Mouse (Mus musculus): ENCODE results near the gene Nyap1. TPM values are rescaled to one million over a fixed set of nuclear protein-coding genes. Genes with fewer than 3 reads are reported as not detected.

Nyap1 gene
- polyA plus RNA-seq, 1 experiment from 2014 or later, result 1.9 TPM

DNA sequence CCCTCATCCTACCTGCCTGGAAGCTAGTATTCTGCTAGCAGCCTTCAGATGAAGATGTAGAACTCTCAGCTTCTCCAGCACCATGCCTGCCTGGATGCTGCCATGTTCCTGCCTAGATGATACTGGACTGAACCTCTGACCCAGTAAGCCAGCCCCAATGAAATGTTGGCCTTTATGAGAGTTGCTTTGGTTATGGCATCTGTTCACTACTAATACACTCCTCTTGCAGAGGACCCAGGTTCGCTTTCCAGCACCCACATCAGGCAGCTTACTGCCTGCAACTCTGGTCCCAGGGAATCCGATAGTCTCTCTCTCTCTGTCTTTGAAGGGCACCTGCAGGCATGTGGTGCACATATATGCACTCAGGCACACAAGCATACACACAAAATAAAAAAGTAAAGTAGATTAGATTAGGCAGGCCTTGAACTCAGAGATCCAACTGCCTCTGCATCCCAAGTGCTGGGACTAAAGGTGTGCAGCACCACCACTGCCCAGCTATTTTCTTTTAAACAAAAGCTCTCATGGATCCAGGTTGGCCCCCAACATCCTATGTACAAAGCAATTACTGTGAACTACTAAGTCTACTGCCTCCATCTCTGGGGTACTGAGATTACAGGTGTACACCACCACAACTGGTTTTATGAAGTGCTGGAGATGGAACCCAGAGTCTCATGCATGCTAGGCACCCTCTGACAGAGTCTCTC lies 34.3 kb upstream of the Nyap1 start:
- Histone ChIP-seq H3K9ac (ENCODE audit: low read length) (no peak overlapping the region), H3K9me3 (ENCODE audit: control insufficient read depth, low read length) (no peaks in the 10 kb centered on the region), H3K36me3 (ENCODE audit: control insufficient read depth, insufficient read depth, low read length) (peaks cover 8% of the 10 kb centered on the region), H3K4me2 (ENCODE audit: low read length) (no peak overlapping the region), H3K4me3 (ENCODE audit: low read depth, low read length) (no peak overlapping the region), H3K4me1 (replicated peaks; ENCODE audit: control insufficient read depth, insufficient read depth, low read length) (peaks cover 15% of the 10 kb centered on the region), H3K27ac (ENCODE audit: low read depth) (0 out of 2 replicates have a peak overlapping the region, but pooled peaks have one; percentile 33), H3K27me3 (replicated peaks; ENCODE audit: control insufficient read depth, insufficient read depth, low read length) (no peaks in the 10 kb centered on the region)
- DNase-seq (ENCODE audit: low spot score) (no peak), ATAC-seq (replicated peaks; ENCODE audit: low FRiP score, low TSS enrichment, low read depth) (no peak)
- 83% methylated on average over 2 of the region's 2 CpGs for WGBS

- H3K4me3 ChIP-seq (ENCODE audit: low read depth, low read length), result no peak overlapping the region
- H3K27me3 ChIP-seq (replicated peaks; ENCODE audit: control insufficient read depth, insufficient read depth, low read length), result no peaks in the 10 kb centered on the region
- no peak overlapping the region for H3K9ac ChIP-seq (ENCODE audit: low read length)
- H3K9me3 ChIP-seq (ENCODE audit: control insufficient read depth, low read length), result no peaks in the 10 kb centered on the region
- ATAC-seq (replicated peaks; ENCODE audit: low FRiP score, low TSS enrichment, low read depth), result no peak
- no peak overlapping the region for H3K4me2 ChIP-seq (ENCODE audit: low read length)
- H3K27ac ChIP-seq (ENCODE audit: low read depth), result no peak overlapping the region
- DNase-seq (ENCODE audit: low spot score), result no peak
- no peaks in the 10 kb centered on the region for H3K36me3 ChIP-seq (ENCODE audit: control insufficient read depth, insufficient read depth, low read length)
- H3K4me1 ChIP-seq (replicated peaks; ENCODE audit: control insufficient read depth, insufficient read depth, low read length), result peaks cover 3% of the 10 kb centered on the region; the same call in 1 of the 2 replicates
These were observed 31.3 kb upstream of the Nyap1 start for GRCm38 (mm10) chr5:137772755-137773154.

DNA sequence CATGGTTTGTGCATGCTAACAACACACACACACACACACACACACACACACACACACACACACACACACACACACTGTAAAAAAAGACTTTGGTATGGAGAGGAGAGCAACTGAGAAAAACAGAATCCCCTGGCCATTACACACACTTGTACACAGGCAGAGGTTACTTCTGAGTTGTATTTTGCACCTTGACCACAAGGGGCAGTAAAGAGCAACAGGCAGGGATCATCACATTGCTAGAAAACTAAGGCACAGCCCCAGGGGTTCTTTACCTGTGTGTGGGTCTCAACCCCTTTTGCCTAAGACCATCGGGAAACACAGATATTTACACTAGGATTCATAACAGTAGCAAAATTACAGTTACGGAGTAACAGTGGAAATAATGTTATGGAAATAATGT lies 29.3 kb upstream of the Nyap1 start:
- H3K9ac ChIP-seq (ENCODE audit: low read length), result no peak overlapping the region
- H3K36me3 ChIP-seq (ENCODE audit: control insufficient read depth, insufficient read depth, low read length), result no peaks in the 10 kb centered on the region
- 43% methylated on average over 2 of the region's 2 CpGs for WGBS
- H3K9me3 ChIP-seq (ENCODE audit: control insufficient read depth, low read length), result no peaks in the 10 kb centered on the region
- ATAC-seq (replicated peaks; ENCODE audit: low FRiP score, low TSS enrichment, low read depth), result 0 out of 2 replicates have a peak, but pooled peaks have one; percentile 55
- H3K27ac ChIP-seq (ENCODE audit: low read depth), result no peak overlapping the region
- no peaks in the 10 kb centered on the region for H3K27me3 ChIP-seq (replicated peaks; ENCODE audit: control insufficient read depth, insufficient read depth, low read length)
- DNase-seq (ENCODE audit: low spot score), result peak; percentile 75
- no peak overlapping the region for H3K4me2 ChIP-seq (ENCODE audit: low read length)
- no peak overlapping the region for H3K4me3 ChIP-seq (ENCODE audit: low read depth, low read length)
- H3K4me1 ChIP-seq (replicated peaks; ENCODE audit: control insufficient read depth, insufficient read depth, low read length), result no peaks in the 10 kb centered on the region

GRCm38 (mm10) chr5:137768475-137768874 lies 27.1 kb upstream of the Nyap1 start:
- Histone ChIP-seq H3K9ac (ENCODE audit: low read length) (no peak overlapping the region), H3K4me1 (replicated peaks; ENCODE audit: control insufficient read depth, insufficient read depth, low read length) (no peaks in the 10 kb centered on the region), H3K27me3 (replicated peaks; ENCODE audit: control insufficient read depth, insufficient read depth, low read length) (no peaks in the 10 kb centered on the region), H3K27ac (ENCODE audit: low read depth) (no peak overlapping the region), H3K4me2 (ENCODE audit: low read length) (no peak overlapping the region), H3K9me3 (ENCODE audit: control insufficient read depth, low read length) (no peaks in the 10 kb centered on the region), H3K36me3 (ENCODE audit: control insufficient read depth, insufficient read depth, low read length) (no peaks in the 10 kb centered on the region), H3K4me3 (ENCODE audit: low read depth, low read length) (no peak overlapping the region)
- DNase-seq (ENCODE audit: low spot score) (no peak), ATAC-seq (replicated peaks; ENCODE audit: low FRiP score, low TSS enrichment, low read depth) (no peak)
- WGBS, result 67% methylated on average over 1 of the region's 1 CpGs

DNA sequence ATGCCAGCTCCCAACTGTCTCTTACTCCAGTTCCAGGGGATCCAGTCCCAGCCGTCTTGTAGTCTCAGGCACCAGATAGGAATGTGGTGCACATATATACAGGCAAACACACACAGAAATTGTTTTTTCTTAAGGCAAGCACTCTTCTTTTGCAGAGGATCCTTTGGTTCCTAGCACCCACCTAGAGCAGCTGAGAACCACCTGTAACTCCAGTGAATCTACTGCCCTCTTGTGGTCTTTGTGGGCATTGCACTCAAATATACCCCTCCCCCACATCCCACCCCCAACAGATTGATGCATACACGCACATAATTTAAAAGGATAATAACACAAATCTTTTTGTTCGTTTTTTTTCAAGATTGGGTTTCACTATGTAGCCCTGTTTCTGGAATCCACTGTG lies 24.9 kb upstream of the Nyap1 start:
- Histone ChIP-seq H3K9ac (ENCODE audit: low read length) (no peak overlapping the region), H3K9me3 (ENCODE audit: control insufficient read depth, low read length) (no peaks in the 10 kb centered on the region), H3K27me3 (replicated peaks; ENCODE audit: control insufficient read depth, insufficient read depth, low read length) (no peaks in the 10 kb centered on the region), H3K4me1 (replicated peaks; ENCODE audit: control insufficient read depth, insufficient read depth, low read length) (no peaks in the 10 kb centered on the region), H3K4me3 (ENCODE audit: low read depth, low read length) (no peak overlapping the region), H3K4me2 (ENCODE audit: low read length) (no peak overlapping the region), H3K36me3 (ENCODE audit: control insufficient read depth, insufficient read depth, low read length) (no peaks in the 10 kb centered on the region), H3K27ac (ENCODE audit: low read depth) (no peak overlapping the region)
- WGBS, result 60% methylated on average over 3 of the region's 3 CpGs
- DNase-seq (ENCODE audit: low spot score), result no peak
- ATAC-seq (replicated peaks; ENCODE audit: low FRiP score, low TSS enrichment, low read depth), result no peak

- no peaks in the 10 kb centered on the region for H3K36me3 ChIP-seq (ENCODE audit: control insufficient read depth, insufficient read depth, low read length)
- no peak overlapping the region for H3K4me3 ChIP-seq (ENCODE audit: low read depth, low read length)
- no peak overlapping the region for H3K9ac ChIP-seq (ENCODE audit: low read length)
- no peaks in the 10 kb centered on the region for H3K27me3 ChIP-seq (replicated peaks; ENCODE audit: control insufficient read depth, insufficient read depth, low read length)
- no peaks in the 10 kb centered on the region for H3K9me3 ChIP-seq (ENCODE audit: control insufficient read depth, low read length)
- H3K27ac ChIP-seq (ENCODE audit: low read depth), result no peak overlapping the region
- H3K4me1 ChIP-seq (replicated peaks; ENCODE audit: control insufficient read depth, insufficient read depth, low read length), result no peaks in the 10 kb centered on the region
- no peak overlapping the region for H3K4me2 ChIP-seq (ENCODE audit: low read length)
- 60% methylated on average over 9 of the region's 9 CpGs for WGBS
- DNase-seq (ENCODE audit: low spot score), result no peak
- no peak for ATAC-seq (replicated peaks; ENCODE audit: low FRiP score, low TSS enrichment, low read depth)
These were observed 23.4 kb upstream of the Nyap1 start for GRCm38 (mm10) chr5:137764609-137765340.

GRCm38 (mm10) chr5:137759971-137760412 lies 18.6 kb upstream of the Nyap1 start:
- Histone ChIP-seq H3K4me2 (ENCODE audit: low read length) (no peak overlapping the region), H3K27me3 (replicated peaks; ENCODE audit: control insufficient read depth, insufficient read depth, low read length) (no peaks in the 10 kb centered on the region), H3K9me3 (ENCODE audit: control insufficient read depth, low read length) (no peaks in the 10 kb centered on the region), H3K27ac (ENCODE audit: low read depth) (no peak overlapping the region), H3K9ac (ENCODE audit: low read length) (no peak overlapping the region), H3K4me1 (replicated peaks; ENCODE audit: control insufficient read depth, insufficient read depth, low read length) (no peaks in the 10 kb centered on the region), H3K36me3 (ENCODE audit: control insufficient read depth, insufficient read depth, low read length) (peaks cover 32% of the 10 kb centered on the region), H3K4me3 (ENCODE audit: low read depth, low read length) (no peak overlapping the region)
- WGBS, result 34% methylated on average over 4 of the region's 4 CpGs
- DNase-seq (ENCODE audit: low spot score) (peak; percentile 85), ATAC-seq (replicated peaks; ENCODE audit: low FRiP score, low TSS enrichment, low read depth) (peak; percentile 71)

- ATAC-seq (replicated peaks; ENCODE audit: low FRiP score, low TSS enrichment, low read depth) (no peak), DNase-seq (ENCODE audit: low spot score) (no peak)
- Histone ChIP-seq H3K27ac (ENCODE audit: low read depth) (no peak overlapping the region), H3K27me3 (replicated peaks; ENCODE audit: control insufficient read depth, insufficient read depth, low read length) (no peaks in the 10 kb centered on the region), H3K9me3 (ENCODE audit: control insufficient read depth, low read length) (no peaks in the 10 kb centered on the region), H3K4me3 (ENCODE audit: low read depth, low read length) (no peak overlapping the region), H3K36me3 (ENCODE audit: control insufficient read depth, insufficient read depth, low read length) (peaks cover 38% of the 10 kb centered on the region), H3K4me2 (ENCODE audit: low read length) (no peak overlapping the region), H3K4me1 (replicated peaks; ENCODE audit: control insufficient read depth, insufficient read depth, low read length) (no peaks in the 10 kb centered on the region), H3K9ac (ENCODE audit: low read length) (no peak overlapping the region)
- WGBS, result 90% methylated on average over 19 of the region's 19 CpGs
These were observed 17.6 kb upstream of the Nyap1 start for GRCm38 (mm10) chr5:137758921-137759534.

Data from intestine, embryonic 14.5 days (tissue).